1 mouse cellular context compared by ENCODE assay signal in genomic region chr4:43052627-43053026, GRCm38 (mm10).
TF ChIP-seq lines count a peak whose summit lies in the region.

No protein-coding gene starts in this region.

TF ChIP-seq in MEL, 35 proteins besides CTCF, POLR2A, EP300 and RAD21 (continued from another document):
- TF ChIP-seq HCFC1 (IDR thresholded peaks at IDR 0.05; ENCODE audit: low read depth, low read length) (0 out of 2 replicates have a peak, but pooled peaks have one; percentile 18), E2F4 (IDR thresholded peaks at IDR 0.05; ENCODE audit: borderline replicate concordance, low read depth, low read length) (no peak), CHD2 (IDR thresholded peaks at IDR 0.05; ENCODE audit: low read length) (no peak), TCF12 (IDR thresholded peaks at IDR 0.05; ENCODE audit: low read depth, low read length) (0 out of 2 replicates have a peak, but pooled peaks have one; percentile 25), ZC3H11A (IDR thresholded peaks at IDR 0.05; ENCODE audit: low read depth, low read length) (peak; percentile 45)
